Mouse (Mus musculus) heart, embryonic 14.5 days (tissue): ENCODE data around the gene Sdhd. TPM values are rescaled to one million over a fixed set of nuclear protein-coding genes. Genes with fewer than 3 reads are reported as not detected.

Experiments
- ATAC-seq: fragments of 200-750 bp; cut with Nextera tagmentation; 2 replicates; pipeline ENCODE4 v1.8.0; 2017; ENCODE audit warnings: low read depth, moderate TSS enrichment; ENCODE audit not compliant: insufficient number of reproducible peaks, insufficient read depth, low FRiP score
- H3K27ac ChIP-seq, 2 experiments: fragments of 200-500 bp in 1 of 2; fragments of 300-500 bp in 1 of 2; sonication (generic) in 1 of 2; replicated peaks in 1 of 2; 2 replicates each; pipeline ENCODE4 v1.5.1; 2012 to 2014; ENCODE audit warnings: low read depth in 2 of 2, low read length in 2 of 2, control low read depth in 1 of 2, mild to moderate bottlenecking in 1 of 2, mixed read lengths in 1 of 2; ENCODE audit not compliant: control insufficient read depth in 1 of 2, insufficient read depth in 1 of 2
- H3K27me3 ChIP-seq: fragments of 300-500 bp; sonication (generic); 2 replicates; pipeline ENCODE4 v1.6.1; 2014; ENCODE audit warnings: mild to moderate bottlenecking, low read length, control low read depth; ENCODE audit not compliant: control insufficient read depth, insufficient read depth
- H3K36me3 ChIP-seq: fragments of 300-500 bp; sonication (generic); 2 replicates; pipeline ENCODE4 v1.6.1; 2014; ENCODE audit warnings: mild to moderate bottlenecking, control low read depth, low read length, mixed read lengths; ENCODE audit not compliant: control insufficient read depth, insufficient read depth
- H3K4me1 ChIP-seq, 2 experiments: fragments of 200-500 bp in 1 of 2; fragments of 300-500 bp in 1 of 2; sonication (generic) in 1 of 2; 2 replicates each; pipeline ENCODE4 v1.6.1; 2012 to 2014; ENCODE audit warnings: low read length in 2 of 2, control low read depth in 1 of 2, mixed read lengths in 1 of 2; ENCODE audit not compliant: control insufficient read depth in 2 of 2, insufficient read depth in 2 of 2
- H3K4me2 ChIP-seq: fragments of 300-500 bp; sonication (generic); 2 replicates; pipeline ENCODE4 v1.6.1; 2014; ENCODE audit warnings: mild to moderate bottlenecking, low read length
- H3K4me3 ChIP-seq, 2 experiments: fragments of 200-500 bp in 1 of 2; fragments of 300-500 bp in 1 of 2; sonication (generic) in 1 of 2; 2 replicates each; pipeline ENCODE4 v1.5.1; 2012 to 2014; ENCODE audit warnings: low read length in 2 of 2, mild to moderate bottlenecking in 2 of 2, control low read depth in 1 of 2, low read depth in 1 of 2, moderate library complexity in 1 of 2; ENCODE audit not compliant: control insufficient read depth in 1 of 2, insufficient read depth in 1 of 2
- H3K9ac ChIP-seq: fragments of 300-500 bp; sonication (generic); 2 replicates; pipeline ENCODE4 v1.6.1; 2014; ENCODE audit warnings: mild to moderate bottlenecking, low read length
- H3K9me3 ChIP-seq: fragments of 300-500 bp; sonication (generic); 2 replicates; pipeline ENCODE4 v1.6.1; 2016; ENCODE audit warnings: low read length, control low read depth; ENCODE audit not compliant: control insufficient read depth
- WGBS: fragments of 180-500 bp; shearing (Covaris S2); extraction: QIAGEN DNeasy Blood & Tissue Kit; methylation state at CpG from one replicate; pipeline ENCODE4 v1.1.7; 2014; 5-methylcytosine and 5-hydroxymethylcytosine counted together
- polyA plus RNA-seq: library from polyadenylated mRNA; unstranded; fragments of >200 nt; fragmentation: Nextera tagmentation; extraction: Ambion mirVana; gene quantifications from 2 replicates; pipeline ENCODE4 v1.2.1, GENCODE M21; 2014

Gene Sdhd
- polyA plus RNA-seq, 1 experiment from 2014 or later = 751 TPM

DNA sequence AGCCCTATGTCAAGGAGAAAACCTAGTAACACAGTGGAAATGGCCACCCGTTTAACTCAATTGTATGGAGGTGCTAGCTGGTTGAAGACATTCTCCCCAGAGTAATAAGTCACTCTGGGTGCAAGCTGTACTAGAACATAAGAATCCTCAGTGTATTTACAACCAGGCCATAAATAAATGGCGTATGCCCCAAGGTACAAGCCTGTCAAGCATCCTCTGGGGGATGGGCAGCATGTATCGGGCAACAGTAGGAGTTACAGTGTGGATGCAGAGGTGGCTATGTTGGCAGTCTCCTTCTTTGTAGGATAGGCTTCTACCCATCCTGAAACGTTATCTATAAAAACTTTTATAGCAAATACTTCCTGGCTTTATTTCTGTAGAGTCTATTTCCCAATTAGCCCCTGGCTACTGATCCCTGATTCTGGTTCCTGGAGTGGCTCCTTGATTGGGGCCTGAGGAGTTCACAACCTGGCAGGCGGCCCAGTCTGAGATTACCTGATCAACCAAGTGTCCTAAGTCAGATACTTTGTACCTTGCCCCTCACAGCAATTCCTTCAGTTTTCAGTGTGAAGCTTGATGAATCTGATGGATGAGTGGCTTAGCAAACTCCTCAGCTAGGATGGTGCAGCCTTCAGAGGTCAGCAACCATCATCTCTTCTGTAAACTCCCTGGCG lies 18.3 kb downstream of the Sdhd start:
- H3K4me2 ChIP-seq = no peak overlapping the region
- no peaks in the 10 kb centered on the region for H3K27me3 ChIP-seq
- no peak for ATAC-seq
- no peaks in the 10 kb centered on the region for H3K4me1 ChIP-seq
- 70% methylated on average over 6 of the region's 6 CpGs for WGBS
- H3K9me3 ChIP-seq = no peaks in the 10 kb centered on the region
- H3K4me3 ChIP-seq = no peak overlapping the region
- H3K9ac ChIP-seq = no peak overlapping the region
- H3K27ac ChIP-seq = no peak overlapping the region
- H3K36me3 ChIP-seq = no peaks in the 10 kb centered on the region

DNA sequence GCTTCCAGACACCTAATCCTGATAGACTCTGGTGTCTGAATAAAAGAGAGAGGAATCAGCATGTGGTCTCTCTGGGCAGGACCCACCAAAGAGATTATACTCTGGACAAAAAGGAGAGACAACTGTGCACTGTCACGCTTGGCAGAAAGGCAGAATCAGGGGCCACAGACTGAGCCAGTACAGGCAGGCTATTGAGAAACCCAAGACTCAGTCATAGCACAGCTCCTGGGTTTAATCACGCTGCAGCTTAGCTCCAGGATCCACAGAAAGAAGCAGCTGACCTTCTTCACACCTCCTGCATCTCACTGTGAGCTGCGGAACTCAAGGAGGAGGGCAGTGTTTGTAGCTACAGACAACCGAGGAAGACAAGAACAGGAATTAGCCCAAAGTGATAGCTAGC lies 23.2 kb downstream of the Sdhd start:
- Histone ChIP-seq H3K4me3 (no peak overlapping the region), H3K36me3 (no peaks in the 10 kb centered on the region), H3K9ac (no peak overlapping the region), H3K27ac (no peak overlapping the region), H3K4me2 (no peak overlapping the region), H3K4me1 (no peaks in the 10 kb centered on the region), H3K9me3 (no peaks in the 10 kb centered on the region), H3K27me3 (no peaks in the 10 kb centered on the region)
- no peak for ATAC-seq
- WGBS = 22% methylated on average over 4 of the region's 4 CpGs

DNA sequence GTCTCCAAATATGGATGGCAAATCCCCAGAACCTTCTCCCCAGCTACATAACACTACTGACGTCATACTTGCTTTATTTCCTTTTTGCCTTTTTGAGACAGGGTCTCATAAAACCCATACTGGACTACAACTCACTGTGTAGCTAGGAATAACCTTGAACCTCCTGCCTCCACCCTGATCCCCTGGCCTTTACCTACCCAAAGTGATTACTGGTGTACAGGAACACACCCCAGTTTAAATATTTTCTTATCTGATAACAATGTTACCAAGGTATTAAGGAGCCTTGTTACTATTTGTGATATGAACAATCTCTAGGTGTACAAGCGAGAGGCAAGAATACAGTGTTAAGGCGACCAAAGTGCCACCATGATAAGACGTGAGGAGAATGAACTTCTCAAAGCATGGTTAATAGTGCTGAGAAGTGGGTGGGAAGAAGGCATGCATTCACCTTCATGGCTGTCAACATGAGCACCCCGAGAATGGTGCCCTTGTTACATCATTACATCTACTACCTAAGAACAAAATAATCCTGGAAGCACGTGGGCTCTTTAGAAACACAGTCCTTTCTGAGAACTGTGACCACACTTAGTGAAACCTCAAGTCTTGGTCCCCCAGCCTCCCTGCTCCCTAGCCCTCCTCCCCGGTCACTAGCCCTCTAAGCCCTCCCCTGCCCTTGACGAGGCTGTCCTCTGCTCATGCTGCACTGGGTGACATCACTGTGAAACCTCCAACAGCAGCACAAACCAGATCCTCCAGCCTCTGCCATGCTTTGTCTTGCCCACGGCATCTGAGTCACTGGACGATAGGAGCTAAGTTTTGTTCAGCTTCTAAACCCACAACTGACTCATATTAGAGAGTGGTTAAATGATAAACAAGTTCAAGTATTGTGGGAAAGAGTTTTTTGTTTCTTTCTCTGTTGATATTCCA lies 33.8 kb downstream of the Sdhd start:
- H3K36me3 ChIP-seq = no peaks in the 10 kb centered on the region
- no peak for ATAC-seq
- no peak overlapping the region for H3K27ac ChIP-seq
- 55% methylated on average over 10 of the region's 10 CpGs for WGBS
- no peaks in the 10 kb centered on the region for H3K9me3 ChIP-seq
- H3K27me3 ChIP-seq = no peaks in the 10 kb centered on the region
- no peak overlapping the region for H3K4me3 ChIP-seq
- no peak overlapping the region for H3K9ac ChIP-seq
- no peaks in the 10 kb centered on the region; a peak in 3 of 4 replicates for H3K4me1 ChIP-seq
- no peak overlapping the region for H3K4me2 ChIP-seq

DNA sequence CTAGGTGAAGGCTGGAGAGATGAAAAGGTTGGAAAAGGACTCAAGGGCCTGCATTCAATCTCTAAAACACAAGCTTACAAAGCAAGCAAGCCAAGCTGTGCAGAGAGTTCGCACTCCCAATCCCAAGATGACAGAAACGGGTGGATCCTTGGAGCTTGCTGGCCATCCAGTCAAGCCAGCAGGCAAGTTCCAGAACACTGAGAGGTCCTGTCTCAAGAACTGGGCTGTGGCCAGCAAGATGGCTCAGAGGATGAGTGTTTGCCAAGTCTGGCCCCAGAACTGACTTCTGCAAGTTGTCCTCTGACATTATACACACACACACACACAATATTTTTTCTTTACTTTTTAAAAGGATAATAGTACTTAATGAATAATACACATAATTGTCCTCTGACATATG lies 35.7 kb downstream of the Sdhd start:
- no peaks in the 10 kb centered on the region for H3K9me3 ChIP-seq
- H3K4me2 ChIP-seq = no peak overlapping the region
- H3K4me1 ChIP-seq = no peaks in the 10 kb centered on the region; a peak in 3 of 4 replicates
- no peak overlapping the region for H3K9ac ChIP-seq
- H3K27ac ChIP-seq = no peak overlapping the region
- WGBS = 80% methylated on average over 2 of the region's 2 CpGs
- no peaks in the 10 kb centered on the region for H3K36me3 ChIP-seq
- H3K27me3 ChIP-seq = no peaks in the 10 kb centered on the region
- H3K4me3 ChIP-seq = no peak overlapping the region
- ATAC-seq = no peak

DNA sequence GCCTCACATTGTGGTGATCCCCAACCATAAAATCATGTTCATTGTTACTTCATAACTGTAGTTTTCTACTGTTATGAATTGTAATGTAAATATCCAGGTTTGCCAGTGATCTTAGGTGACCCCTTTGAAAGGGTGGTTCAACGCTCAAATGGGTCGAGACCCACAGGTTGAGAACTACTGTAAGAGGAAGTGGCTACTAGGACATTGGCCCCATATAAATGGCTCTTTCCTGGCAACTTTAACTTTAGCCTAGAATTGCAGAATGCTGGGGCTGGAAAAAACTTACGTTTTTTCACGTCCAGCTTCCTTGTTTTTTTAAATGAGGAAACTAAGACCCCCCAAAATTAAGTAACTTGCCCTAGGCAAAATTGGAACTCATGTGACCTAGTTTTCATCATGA lies 36.2 kb downstream of the Sdhd start:
- Histone ChIP-seq H3K4me3 (no peak overlapping the region), H3K9me3 (no peaks in the 10 kb centered on the region), H3K4me2 (no peak overlapping the region), H3K27ac (no peak overlapping the region), H3K9ac (no peak overlapping the region), H3K36me3 (no peaks in the 10 kb centered on the region), H3K27me3 (no peaks in the 10 kb centered on the region), H3K4me1 (no peaks in the 10 kb centered on the region; a peak in 3 of 4 replicates)
- WGBS = 80% methylated on average over 4 of the region's 4 CpGs
- ATAC-seq = no peak

DNA sequence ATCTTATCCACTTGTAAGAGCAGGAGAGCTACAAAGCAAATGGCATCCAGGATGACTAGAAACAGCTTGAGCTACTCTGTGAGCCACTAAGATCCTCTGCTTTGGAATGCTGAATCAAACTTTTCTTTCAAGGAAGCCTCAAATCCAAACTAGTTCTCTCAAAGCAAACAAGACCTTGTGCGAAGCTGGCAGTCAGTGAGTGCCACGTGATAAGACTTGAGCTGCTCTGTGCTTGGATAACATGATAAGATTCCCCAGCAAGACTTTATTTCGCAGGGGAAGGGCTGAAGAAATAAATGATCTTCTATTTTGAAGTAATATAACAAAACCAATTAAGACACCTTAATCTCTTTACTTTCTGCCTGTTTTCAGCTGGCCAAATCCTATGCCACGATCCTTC lies 37.7 kb downstream of the Sdhd start:
- Histone ChIP-seq H3K9ac (no peak overlapping the region; the same call in 1 of the 2 replicates), H3K27me3 (no peaks in the 10 kb centered on the region), H3K27ac (no peak overlapping the region), H3K36me3 (no peaks in the 10 kb centered on the region), H3K4me2 (no peak overlapping the region), H3K4me3 (no peak overlapping the region), H3K4me1 (no peaks in the 10 kb centered on the region; a peak in 3 of 4 replicates), H3K9me3 (no peaks in the 10 kb centered on the region; the same call in 1 of the 2 replicates)
- ATAC-seq = no peak
- WGBS = 34% methylated on average over 4 of the region's 4 CpGs

DNA sequence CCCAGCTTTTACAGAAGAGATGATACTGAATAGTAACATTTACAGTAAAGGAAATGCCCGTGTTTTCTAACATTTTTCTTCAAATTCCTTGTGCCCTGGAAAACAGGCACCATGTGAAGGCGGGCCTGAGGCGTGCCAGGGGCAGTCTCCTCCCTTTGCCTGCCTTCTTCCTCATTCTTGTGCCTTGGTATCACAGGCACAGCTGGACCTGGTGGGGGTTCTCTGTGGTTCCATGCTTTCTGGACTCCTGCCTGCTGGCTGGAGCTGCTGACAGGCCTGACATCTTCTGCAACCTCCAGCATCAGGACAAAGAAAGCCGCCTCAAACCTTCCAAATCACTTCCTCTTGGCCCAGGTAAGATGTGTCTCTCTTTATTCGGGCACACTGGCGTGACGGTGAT lies 38.4 kb downstream of the Sdhd start:
- Histone ChIP-seq H3K4me3 (no peak overlapping the region), H3K36me3 (no peaks in the 10 kb centered on the region), H3K27me3 (no peaks in the 10 kb centered on the region), H3K4me2 (no peak overlapping the region), H3K27ac (no peak overlapping the region), H3K9me3 (no peaks in the 10 kb centered on the region; the same call in 1 of the 2 replicates), H3K9ac (no peak overlapping the region), H3K4me1 (no peaks in the 10 kb centered on the region; a peak in 3 of 4 replicates)
- ATAC-seq = no peak
- 62% methylated on average over 7 of the region's 7 CpGs for WGBS
